ENCODE assay signal across 9 mouse cellular contexts in genomic region chr5:24486097-24486496, GRCm38 (mm10). TPM values are rescaled to one million over a fixed set of nuclear protein-coding genes. Genes with fewer than 3 reads are reported as not detected.
A peak's percentile ranks its signal among the peaks of the same experiment; 100 is the strongest.
DNase-seq lines count a peak whose midpoint lies in the region; ATAC-seq lines count a peak whose summit lies in the region.
"Had no signal": no experiment of that assay in that cellular context is flagged by ENCODE, and none has a peak within 500 bp of the region (broad histone marks: within the 10 kb centered on the region; RNA-seq: fewer than 3 reads in every experiment).

No protein-coding gene starts in this region.

- H3K4me2 ChIP-seq in liver, embryonic 11.5 days: no peak overlapping the region

- WGBS in liver, embryonic 11.5 days: 10% methylated on average over 8 of the region's 8 CpGs

- no peak overlapping the region for H3K4me3 ChIP-seq in liver, embryonic 11.5 days (ENCODE audit: low read depth, low read length)

- no peak overlapping the region for H3K9ac ChIP-seq in liver, embryonic 11.5 days (ENCODE audit: low read depth, low read length)

- H3K4me1 ChIP-seq in liver, embryonic 11.5 days (replicated peaks; ENCODE audit: control insufficient read depth, insufficient read depth, low read length): peaks cover 17% of the 10 kb centered on the region

- ATAC-seq in liver, embryonic 11.5 days (replicated peaks; ENCODE audit: low FRiP score): no peak

- peak; percentile 95 for DNase-seq in 3T3-L1 (ENCODE audit: low read depth, low spot score)
- DNase-seq in NIH3T3 (ENCODE audit: low read depth): peak; percentile 92
- peak; percentile 88 for DNase-seq in cerebellum, adult 9-11 months
- DNase-seq in frontal cortex, postnatal 25 days (ENCODE audit: low spot score in 2 of 2): peak; percentile 87 to 89
- peak; percentile 84 to 90 for DNase-seq in kidney, adult 8-10 months
- peak; percentile 84 for DNase-seq in liver, embryonic 11.5 days (ENCODE audit: low spot score)
- DNase-seq in ovary, adult 18-20 months (ENCODE audit: low spot score): peak; percentile 65
- peak; percentile 74 for DNase-seq in thymus, postnatal 0 days (ENCODE audit: low spot score)

- H3K36me3 ChIP-seq in liver, embryonic 11.5 days (ENCODE audit: control insufficient read depth, insufficient read depth, low read length): peaks cover 26% of the 10 kb centered on the region

- H3K27me3 ChIP-seq in liver, embryonic 11.5 days (replicated peaks; ENCODE audit: control insufficient read depth, insufficient read depth, low read length): no peaks in the 10 kb centered on the region

- H3K27ac ChIP-seq in liver, embryonic 11.5 days (ENCODE audit: low read depth, low read length): no peak overlapping the region

- H3K9me3 ChIP-seq in liver, embryonic 11.5 days (ENCODE audit: control insufficient read depth, low read length): no peaks in the 10 kb centered on the region

RNA-seq across cellular contexts. Expression of gene Agap3, which starts 34.1 kb away (rescaled TPM):
- polyA plus RNA-seq in liver, embryonic 11.5 days (2014; fragmentation: Nextera tagmentation; extraction: Ambion mirVana): 29.4 and 30.6 TPM in 2 replicates
- polyA plus RNA-seq in thymus, postnatal 0 days (2015; fragmentation: Nextera tagmentation; extraction: Ambion mirVana): 24.5 and 26.9 TPM in 2 replicates

RNA-seq across cellular contexts. Expression of gene Tmub1, which starts 38.4 kb away (rescaled TPM):
- polyA plus RNA-seq in liver, embryonic 11.5 days (2014; fragmentation: Nextera tagmentation; extraction: Ambion mirVana): 12.3 and 12.4 TPM in 2 replicates
- polyA plus RNA-seq in thymus, postnatal 0 days (2015; fragmentation: Nextera tagmentation; extraction: Ambion mirVana): 33.7 and 35.4 TPM in 2 replicates

RNA-seq across cellular contexts. Expression of gene Gbx1, which starts 40.9 kb away (rescaled TPM):
- polyA plus RNA-seq in liver, embryonic 11.5 days (2014; fragmentation: Nextera tagmentation; extraction: Ambion mirVana): 0.04 TPM in 1 of 2 replicates, not detected in the other
- 0.10 TPM in 1 of 2 replicates, not detected in the other for polyA plus RNA-seq in thymus, postnatal 0 days (2015; fragmentation: Nextera tagmentation; extraction: Ambion mirVana)
- polyA plus RNA-seq: gonadal fat pad, adult 2 months had no signal

RNA-seq across cellular contexts. Expression of gene Fastk, which starts 41.0 kb away (rescaled TPM):
- polyA plus RNA-seq in liver, embryonic 11.5 days (2014; fragmentation: Nextera tagmentation; extraction: Ambion mirVana): 95.1 and 101 TPM in 2 replicates
- 86.0 and 88.5 TPM in 2 replicates for polyA plus RNA-seq in thymus, postnatal 0 days (2015; fragmentation: Nextera tagmentation; extraction: Ambion mirVana)

RNA-seq across cellular contexts. Expression of gene Asb10, which starts 54.7 kb away (rescaled TPM):
- 0.23 and 0.30 TPM in 2 replicates for polyA plus RNA-seq in liver, embryonic 11.5 days (2014; fragmentation: Nextera tagmentation; extraction: Ambion mirVana)
- polyA plus RNA-seq in thymus, postnatal 0 days (2015; fragmentation: Nextera tagmentation; extraction: Ambion mirVana): 0.88 and 0.94 TPM in 2 replicates
